Mouse (Mus musculus): ENCODE data around the gene Gad2. TPM values are rescaled to one million over a fixed set of nuclear protein-coding genes. Genes with fewer than 3 reads are reported as not detected.

The Gad2 gene
- polyA plus RNA-seq, 1 experiment = not detected

- Histone ChIP-seq H3K27me3 (ENCODE audit: control insufficient read depth, insufficient read depth, low read length) (no peaks in the 10 kb centered on the region; the same call in 1 of the 2 replicates), H3K4me3 (ENCODE audit: extremely low read depth, insufficient read depth, insufficient read length) (no peak overlapping the region), H3K36me3 (ENCODE audit: control insufficient read depth, insufficient read depth, low read length) (no peaks in the 10 kb centered on the region), H3K4me1 (ENCODE audit: control insufficient read depth, insufficient read depth, insufficient read length) (no peaks in the 10 kb centered on the region), H3K27ac (ENCODE audit: insufficient read depth, low read length) (no peak overlapping the region)
- 66% methylated on average over 2 of the region's 2 CpGs for WGBS
- TF ChIP-seq POLR2A (IDR thresholded peaks at IDR 0.05; ENCODE audit: low read depth, low read length) = no peak
- no peak for TF ChIP-seq CTCF (IDR thresholded peaks at IDR 0.05; ENCODE audit: extremely low read depth, insufficient read depth, insufficient read length, insufficient replicate concordance)
- DNase-seq (ENCODE audit: low read depth in 1 of 2, low spot score in 2 of 2) = no peak
Observed at GRCm38 (mm10) chr2:22736134-22736533, 114.1 kb downstream of the Gad2 start.

DNA sequence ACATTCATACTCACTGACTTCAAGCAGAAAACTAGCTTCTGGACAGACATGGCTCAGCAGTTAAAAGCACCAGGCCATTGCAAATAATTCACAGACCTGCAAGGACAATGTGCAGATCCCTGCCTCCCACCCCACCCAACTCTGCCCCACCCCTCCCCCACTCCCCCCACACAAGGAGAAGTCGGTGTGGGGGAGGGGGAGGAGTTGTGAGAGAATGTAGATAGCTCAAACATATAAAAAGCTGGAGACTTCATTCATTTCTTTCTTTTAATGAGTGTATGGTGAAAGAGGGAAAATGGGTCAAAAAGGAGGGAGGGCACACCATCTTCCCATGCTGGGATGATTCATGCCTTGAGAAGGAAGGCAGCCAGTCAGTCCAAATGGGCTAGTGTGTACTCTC is 117.4 kb downstream of the Gad2 start:
- no peak for TF ChIP-seq POLR2A (IDR thresholded peaks at IDR 0.05; ENCODE audit: low read depth, low read length)
- TF ChIP-seq CTCF (IDR thresholded peaks at IDR 0.05; ENCODE audit: extremely low read depth, insufficient read depth, insufficient read length, insufficient replicate concordance) = no peak
- H3K27me3 ChIP-seq (ENCODE audit: control insufficient read depth, insufficient read depth, low read length) = no peaks in the 10 kb centered on the region
- no peak for DNase-seq (ENCODE audit: low read depth in 1 of 2, low spot score in 2 of 2)

GRCm38 (mm10) chr2:22740441-22740840 is 118.4 kb downstream of the Gad2 start:
- H3K4me3 ChIP-seq (ENCODE audit: extremely low read depth, insufficient read depth, insufficient read length) = no peak overlapping the region
- WGBS = 83% methylated on average over 1 of the region's 1 CpGs
- no peak overlapping the region for H3K27ac ChIP-seq (ENCODE audit: insufficient read depth, low read length)
- DNase-seq (ENCODE audit: low read depth in 1 of 2, low spot score in 2 of 2) = no peak
- H3K36me3 ChIP-seq (ENCODE audit: control insufficient read depth, insufficient read depth, low read length) = no peaks in the 10 kb centered on the region
- no peaks in the 10 kb centered on the region for H3K27me3 ChIP-seq (ENCODE audit: control insufficient read depth, insufficient read depth, low read length)
- no peaks in the 10 kb centered on the region; the same call in 1 of the 2 replicates for H3K4me1 ChIP-seq (ENCODE audit: control insufficient read depth, insufficient read depth, insufficient read length)
- TF ChIP-seq POLR2A (IDR thresholded peaks at IDR 0.05; ENCODE audit: low read depth, low read length) (no peak), CTCF (IDR thresholded peaks at IDR 0.05; ENCODE audit: extremely low read depth, insufficient read depth, insufficient read length, insufficient replicate concordance) (no peak)

More for the DNA sequence above, 117.4 kb downstream of the Gad2 start:
- no peak overlapping the region for H3K27ac ChIP-seq (ENCODE audit: insufficient read depth, low read length)
- no peaks in the 10 kb centered on the region for H3K4me1 ChIP-seq (ENCODE audit: control insufficient read depth, insufficient read depth, insufficient read length)
- no peaks in the 10 kb centered on the region for H3K36me3 ChIP-seq (ENCODE audit: control insufficient read depth, insufficient read depth, low read length)
- 67% methylated on average over 1 of the region's 1 CpGs for WGBS
- H3K4me3 ChIP-seq (ENCODE audit: extremely low read depth, insufficient read depth, insufficient read length) = no peak overlapping the region

DNA sequence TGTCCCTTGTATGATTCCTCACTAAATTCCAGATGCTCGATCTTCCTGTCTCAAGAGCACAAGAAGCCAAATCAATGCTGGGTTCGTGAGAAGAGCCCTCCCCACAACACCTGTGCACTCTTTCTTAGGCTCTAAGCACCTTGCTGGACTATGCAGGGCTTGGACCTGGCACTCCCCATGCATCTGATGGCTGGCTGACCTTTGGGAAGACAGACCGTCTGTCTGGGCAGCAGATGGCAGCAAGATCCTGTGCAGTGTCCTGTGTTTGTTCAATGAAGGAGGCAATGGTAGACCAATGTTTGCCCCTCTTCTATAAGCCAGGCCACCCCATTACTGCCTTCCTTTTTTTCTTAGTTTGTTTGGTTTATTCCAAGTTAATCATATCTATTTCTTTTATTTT is 119.2 kb downstream of the Gad2 start:
- Histone ChIP-seq H3K27ac (ENCODE audit: insufficient read depth, low read length) (no peak overlapping the region), H3K4me1 (ENCODE audit: control insufficient read depth, insufficient read depth, insufficient read length) (no peaks in the 10 kb centered on the region; the same call in none of the 2 replicates), H3K36me3 (ENCODE audit: control insufficient read depth, insufficient read depth, low read length) (no peaks in the 10 kb centered on the region), H3K27me3 (ENCODE audit: control insufficient read depth, insufficient read depth, low read length) (no peaks in the 10 kb centered on the region), H3K4me3 (ENCODE audit: extremely low read depth, insufficient read depth, insufficient read length) (no peak overlapping the region)
- WGBS = 80% methylated on average over 3 of the region's 3 CpGs
- no peak for DNase-seq (ENCODE audit: low read depth in 1 of 2, low spot score in 2 of 2)
- peak; percentile 51; the same call in 1 of the 2 replicates for TF ChIP-seq CTCF (IDR thresholded peaks at IDR 0.05; ENCODE audit: extremely low read depth, insufficient read depth, insufficient read length, insufficient replicate concordance)
- no peak for TF ChIP-seq POLR2A (IDR thresholded peaks at IDR 0.05; ENCODE audit: low read depth, low read length)

Other genes starting within 250 kb of the Gad2 start
- gene Apbb1ip, start 151.9 kb downstream of the Gad2 start, polyA plus RNA-seq (2012; rRNA removed) = 24.8 and 28.0 TPM in 2 replicates